Comparison of ENCODE assay signal across 17 mouse cellular contexts in the genomic region with DNA sequence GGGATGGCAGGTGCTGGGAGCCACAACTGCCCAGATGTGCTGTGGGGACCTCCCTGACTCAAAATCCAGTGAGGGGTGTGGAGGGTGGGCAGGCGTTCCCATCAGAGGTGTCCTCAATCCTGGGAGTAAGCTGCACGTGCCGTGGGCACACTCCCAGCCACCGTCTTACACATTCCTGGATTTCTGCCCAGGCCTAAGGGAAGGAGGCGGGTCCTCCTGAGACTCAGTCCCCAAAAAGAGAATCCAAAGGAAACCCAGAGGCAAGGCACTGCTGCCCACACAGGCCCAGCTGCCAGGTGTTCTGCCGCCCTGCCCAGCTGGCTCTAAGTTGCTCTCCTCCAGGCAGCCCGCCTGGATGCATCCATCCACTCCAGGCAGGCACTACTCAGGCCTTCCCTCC. TPM values are rescaled to one million over a fixed set of nuclear protein-coding genes. Genes with fewer than 3 reads are reported as not detected.
DNase-seq lines count a peak whose midpoint lies in the region; ATAC-seq lines count a peak whose summit lies in the region.
"Had no signal": no experiment of that assay in that cellular context is flagged by ENCODE, and none has a peak within 500 bp of the region (broad histone marks: within the 10 kb centered on the region; RNA-seq: fewer than 3 reads in every experiment).

No protein-coding gene starts in this region.

- peaks cover 5% of the 10 kb centered on the region for H3K27me3 ChIP-seq in embryonic facial prominence, embryonic 14.5 days (replicated peaks; ENCODE audit: control insufficient read depth, insufficient read depth, low read length)

- H3K36me3 ChIP-seq in embryonic facial prominence, embryonic 14.5 days (ENCODE audit: control insufficient read depth, insufficient read depth, low read length), result no peaks in the 10 kb centered on the region
- H3K36me3 ChIP-seq: liver, embryonic 12.5 days; midbrain, embryonic 12.5 days had no signal

- H3K9me3 ChIP-seq in embryonic facial prominence, embryonic 14.5 days (ENCODE audit: control insufficient read depth, low read length), result no peaks in the 10 kb centered on the region
- H3K9me3 ChIP-seq: liver, embryonic 12.5 days; midbrain, embryonic 12.5 days; neural tube, embryonic 13.5 days had no signal

- no peak overlapping the region for H3K9ac ChIP-seq in embryonic facial prominence, embryonic 14.5 days (ENCODE audit: low read depth, low read length)
- H3K9ac ChIP-seq: liver, embryonic 12.5 days; midbrain, embryonic 12.5 days; neural tube, embryonic 13.5 days had no signal

- WGBS in embryonic facial prominence, embryonic 14.5 days, result 42% methylated on average over 7 of the region's 7 CpGs

- H3K4me3 ChIP-seq in embryonic facial prominence, embryonic 14.5 days (ENCODE audit: low read depth, low read length), result no peak overlapping the region
- H3K4me3 ChIP-seq: liver, embryonic 12.5 days; midbrain, embryonic 12.5 days; neural tube, embryonic 13.5 days had no signal

- DNase-seq in left cerebral cortex, postnatal 36 days (ENCODE audit: low spot score in 2 of 2), result peak; percentile 18 to 35
- DNase-seq in left cerebral cortex, postnatal 4 days, result no peak
- DNase-seq in NIH3T3 (ENCODE audit: low read depth), result peak; percentile 52
- DNase-seq in embryonic facial prominence, embryonic 14.5 days (ENCODE audit: low spot score), result peak; percentile 28
- DNase-seq in right cerebral cortex, postnatal 14 days, result peak; percentile 41
- DNase-seq in cerebellum, adult 8-10 months, result no peak
- DNase-seq: cerebellum, adult 9-10 months; gastrocnemius, postnatal 10 days; heart, postnatal 36 days; kidney, postnatal 4 days; lung, postnatal 10 days had no signal

- H3K4me1 ChIP-seq in embryonic facial prominence, embryonic 14.5 days (ENCODE audit: control insufficient read depth, insufficient read depth, low read length), result no peaks in the 10 kb centered on the region
- H3K4me1 ChIP-seq: liver, embryonic 12.5 days had no signal

- H3K27ac ChIP-seq in embryonic facial prominence, embryonic 14.5 days (replicated peaks; ENCODE audit: low read depth, low read length), result no peak overlapping the region
- H3K27ac ChIP-seq: liver, embryonic 12.5 days had no signal

- ATAC-seq in embryonic facial prominence, embryonic 14.5 days (ENCODE audit: low read depth), result no peak
- ATAC-seq in inflammation-experienced regulatory T-cells, adult 6 months, result no peak
- ATAC-seq: CD4-positive, CD25-positive, alpha-beta regulatory T cell, adult 4 months; intestine, embryonic 16.5 days; liver, embryonic 12.5 days had no signal

- intact Hi-C loops in left cerebral cortex, postnatal 36 days (cut with DNase I), result no loop called here
- intact Hi-C loops in left cerebral cortex, postnatal 4 days (cut with DNase I), result no loop called here

- no peak overlapping the region for H3K4me2 ChIP-seq in embryonic facial prominence, embryonic 14.5 days (ENCODE audit: low read depth, low read length)
- H3K4me2 ChIP-seq: liver, embryonic 12.5 days; midbrain, embryonic 12.5 days; neural tube, embryonic 13.5 days had no signal

RNA-seq across cellular contexts. Expression of gene Begain, which starts 28.7 kb away (rescaled TPM):
- 100 to 1,000 TPM; 137 to 150 TPM for total RNA-seq in left cerebral cortex, postnatal 36 days (2021)
- total RNA-seq in left cerebral cortex, postnatal 4 days (2021), result 100 to 1,000 TPM; 130 to 138 TPM
- 15.7 and 18.6 TPM in 2 replicates for polyA plus RNA-seq in embryonic facial prominence, embryonic 14.5 days (2014; fragmentation: Nextera tagmentation; extraction: Ambion mirVana)
- polyA plus RNA-seq in inflammation-experienced regulatory T-cells, adult 6 months (2017; shearing (Covaris generic)), result under 1 TPM in 1 of 3 experiments, not detected in 2; 0.24 TPM

Comparison
In these comparisons a context has a peak if more than half of its experiments do, and no peak if none do; other contexts are left out.
1. DNase-seq: peak in left cerebral cortex, postnatal 36 days (2 of 2), NIH3T3 (single experiment), embryonic facial prominence, embryonic 14.5 days (single experiment) and right cerebral cortex, postnatal 14 days (single experiment); none in left cerebral cortex, postnatal 4 days (single experiment) and cerebellum, adult 8-10 months (single experiment).